Mouse (Mus musculus) heart, adult 11 months (tissue): ENCODE measurements around the gene Kcmf1.
A peak's percentile ranks its signal among the peaks of the same experiment; 100 is the strongest.
"Not testable (repeated sequence)": the region's sequence is repeated elsewhere in the genome, so short reads cannot be mapped to it uniquely, and the experiment has no call there.

Experiments used
- DNase-seq: peaks from one replicate; pipeline ENCODE4 v3.0.0; 2022

The Kcmf1 gene

GRCm38 (mm10) chr6:72898244-72899200 is 1.3 kb downstream of the Kcmf1 start:
- DNase-seq: peak; percentile 96

GRCm38 (mm10) chr6:72895000-72895399 is 4.8 kb downstream of the Kcmf1 start:
- DNase-seq: peak; percentile 93

GRCm38 (mm10) chr6:72891238-72891637 is 8.5 kb downstream of the Kcmf1 start:
- no peak for DNase-seq

GRCm38 (mm10) chr6:72888655-72889054 is 11.1 kb downstream of the Kcmf1 start:
- no peak for DNase-seq

- DNase-seq: no peak
Observed at GRCm38 (mm10) chr6:72885268-72885667, 14.5 kb downstream of the Kcmf1 start.

- no peak for DNase-seq
Observed at GRCm38 (mm10) chr6:72884767-72885166, 15.0 kb downstream of the Kcmf1 start.

- peak; percentile 95 for DNase-seq
Observed at GRCm38 (mm10) chr6:72882661-72883458, 16.9 kb downstream of the Kcmf1 start.

- DNase-seq: no peak
Observed at GRCm38 (mm10) chr6:72882222-72882621, 17.6 kb downstream of the Kcmf1 start.

GRCm38 (mm10) chr6:72881619-72881979 is 18.2 kb downstream of the Kcmf1 start:
- no peak for DNase-seq

- DNase-seq: peak; percentile 91
Observed at GRCm38 (mm10) chr6:72880913-72881618, 18.7 kb downstream of the Kcmf1 start.

- DNase-seq: no peak
Observed at GRCm38 (mm10) chr6:72876629-72877028, 23.1 kb downstream of the Kcmf1 start.

GRCm38 (mm10) chr6:72873338-72873737 is 26.4 kb downstream of the Kcmf1 start:
- DNase-seq: peak; percentile 98

- no peak for DNase-seq
Observed at GRCm38 (mm10) chr6:72872276-72872675, 27.5 kb downstream of the Kcmf1 start.

GRCm38 (mm10) chr6:72869601-72870000 is 30.2 kb downstream of the Kcmf1 start:
- DNase-seq: peak; percentile 93

GRCm38 (mm10) chr6:72868688-72869087 is 31.1 kb downstream of the Kcmf1 start:
- no peak for DNase-seq

GRCm38 (mm10) chr6:72867746-72868145 is 32.0 kb downstream of the Kcmf1 start:
- DNase-seq: no peak

GRCm38 (mm10) chr6:72866232-72866631 is 33.5 kb downstream of the Kcmf1 start:
- no peak for DNase-seq

- not testable (repeated sequence) for DNase-seq
Observed at GRCm38 (mm10) chr6:72862686-72863085, 37.1 kb downstream of the Kcmf1 start.

GRCm38 (mm10) chr6:72854256-72854655 is 45.5 kb downstream of the Kcmf1 start:
- no peak for DNase-seq

- DNase-seq: no peak
Observed at GRCm38 (mm10) chr6:72852180-72852579, 47.6 kb downstream of the Kcmf1 start.

GRCm38 (mm10) chr6:72851633-72852032 is 48.1 kb downstream of the Kcmf1 start:
- peak; percentile 88 for DNase-seq

- no peak for DNase-seq
Observed at GRCm38 (mm10) chr6:72841986-72842502, 57.7 kb downstream of the Kcmf1 start.
